Mouse (Mus musculus): ENCODE data around the gene Marcksl1. TPM values are rescaled to one million over a fixed set of nuclear protein-coding genes. Genes with fewer than 3 reads are reported as not detected.
"Not testable (repeated sequence)": the region's sequence is repeated elsewhere in the genome, so short reads cannot be mapped to it uniquely, and the experiment has no call there.

Gene Marcksl1
- total RNA-seq, 2 experiments from 2014 or later: 96.0 to 102 TPM

DNA sequence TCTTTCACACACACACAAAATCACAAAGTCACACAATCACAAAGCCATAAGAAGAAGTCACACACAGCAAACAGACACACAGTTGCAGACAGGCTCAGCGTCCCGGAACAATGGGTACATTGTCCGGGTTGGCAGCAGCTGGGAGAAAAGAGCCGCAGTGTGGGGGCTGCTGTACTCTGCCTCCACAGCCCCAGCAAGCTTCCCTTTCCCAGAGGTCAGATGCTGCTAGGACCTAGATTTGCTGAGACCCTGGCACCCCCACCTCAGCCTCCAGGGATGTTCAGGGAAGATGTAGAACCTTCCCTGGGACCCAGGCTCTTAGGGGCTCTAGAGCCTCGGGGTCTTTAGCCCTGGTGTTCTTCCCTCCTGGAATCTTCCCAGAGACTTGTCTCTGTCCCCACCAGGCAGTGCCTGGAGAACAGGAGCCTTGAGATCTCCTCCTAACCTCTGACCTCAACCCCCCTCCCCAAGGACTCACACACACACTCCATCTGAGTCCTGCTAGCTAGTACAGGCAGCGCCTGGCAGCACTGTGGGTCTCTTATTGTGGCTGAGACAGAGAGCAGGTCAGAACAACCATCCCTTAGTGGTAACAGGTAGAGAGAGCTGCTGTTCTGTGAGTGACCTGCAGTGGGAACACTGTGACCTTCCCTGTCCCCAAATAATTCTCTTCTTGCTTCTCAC is 1.8 kb upstream of the Marcksl1 start:
- DNase-seq (ENCODE audit: extremely low spot score in 1 of 2, low spot score in 2 of 2): no peak
- intact Hi-C loops (cut with DNase I): no loop called here
- peak overlapping the region; percentile 32 for H3K27ac ChIP-seq
- TF ChIP-seq CTCF (IDR thresholded peaks at IDR 0.05): no peak
- no peak overlapping the region for H3K4me3 ChIP-seq

DNA sequence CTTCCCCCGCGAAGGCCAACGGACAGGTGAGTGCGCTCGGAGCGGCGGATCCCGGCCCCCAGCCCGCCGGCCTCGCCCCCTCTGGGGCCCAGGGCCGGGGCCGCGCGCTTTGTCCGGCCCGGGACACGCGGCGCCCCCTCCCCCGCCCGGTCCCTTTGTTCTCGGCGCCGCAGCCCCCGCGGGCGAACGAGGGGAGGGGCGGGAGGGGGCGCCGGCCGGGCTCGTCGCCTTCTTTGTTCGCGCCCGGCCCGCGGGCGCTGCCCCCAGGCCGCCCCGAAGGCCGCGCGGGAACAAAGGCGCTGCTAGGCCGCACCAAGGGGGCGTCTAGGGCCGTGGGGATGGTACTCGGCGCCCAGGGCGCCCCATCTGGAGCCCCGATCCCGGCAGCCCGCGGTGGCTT is 510 bp downstream of the Marcksl1 start:
- intact Hi-C loops (cut with DNase I): no loop called here
- no peak for TF ChIP-seq CTCF (IDR thresholded peaks at IDR 0.05)
- no peak for DNase-seq (ENCODE audit: extremely low spot score in 1 of 2, low spot score in 2 of 2)
- peak overlapping the region; percentile 53 for H3K4me3 ChIP-seq
- peak overlapping the region; percentile 72 for H3K27ac ChIP-seq

DNA sequence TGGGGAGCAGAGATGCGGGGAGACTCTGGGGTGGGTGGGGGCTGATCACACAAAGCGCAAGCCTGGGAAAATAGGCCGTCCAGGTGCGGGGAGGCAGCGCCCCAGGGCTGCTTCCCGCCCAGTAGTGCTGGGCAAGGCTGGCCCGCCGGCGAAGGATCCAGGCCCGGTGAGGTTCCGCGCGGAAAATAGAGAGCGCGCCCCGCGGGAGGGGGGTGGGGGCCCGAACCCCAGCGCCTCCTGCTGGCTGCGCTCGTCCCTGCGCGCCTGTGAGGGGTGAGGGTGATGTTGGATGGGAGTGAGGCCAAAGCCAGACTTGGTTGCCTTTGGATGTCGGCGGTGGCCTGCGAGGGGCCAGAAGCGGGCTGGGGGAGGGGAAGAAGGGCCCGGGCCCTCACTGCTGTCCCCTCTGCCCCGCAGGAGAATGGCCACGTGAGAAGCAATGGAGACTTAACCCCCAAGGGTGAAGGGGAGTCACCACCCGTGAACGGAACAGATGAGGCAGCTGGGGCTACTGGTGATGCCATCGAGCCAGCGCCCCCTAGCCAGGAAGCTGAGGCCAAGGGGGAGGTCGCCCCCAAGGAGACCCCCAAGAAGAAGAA is 1.0 kb downstream of the Marcksl1 start:
- Histone ChIP-seq H3K27ac (peak overlapping the region; percentile 72), H3K4me3 (peak overlapping the region; percentile 53)
- intact Hi-C loops (cut with DNase I): no loop called here
- TF ChIP-seq CTCF (IDR thresholded peaks at IDR 0.05): peak; percentile 80
- peak; percentile 36 to 57 for DNase-seq (ENCODE audit: extremely low spot score in 1 of 2, low spot score in 2 of 2)

DNA sequence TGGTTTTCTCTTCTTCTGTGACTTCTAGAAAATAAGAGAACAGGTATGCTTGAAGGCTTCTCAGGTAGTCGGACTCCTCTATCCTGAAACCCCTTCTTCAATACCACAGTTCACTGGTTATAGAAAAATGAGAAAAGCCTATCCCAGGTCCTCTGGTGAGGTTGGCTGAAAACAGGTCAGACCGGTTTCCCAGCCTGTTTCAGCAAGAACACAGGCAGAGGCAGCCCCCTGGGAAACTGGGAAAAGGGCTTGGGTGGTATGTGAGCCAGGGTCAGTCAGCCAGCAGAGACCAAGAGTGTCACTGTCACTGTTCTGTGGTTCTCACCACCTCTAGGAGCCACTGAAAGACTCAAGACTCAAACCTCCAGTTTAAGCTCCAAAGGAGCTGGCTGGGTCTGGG is 3.5 kb downstream of the Marcksl1 start:
- H3K4me3 ChIP-seq: no peak overlapping the region
- no peak for TF ChIP-seq CTCF (IDR thresholded peaks at IDR 0.05)
- intact Hi-C loops (cut with DNase I): no loop called here
- no peak for DNase-seq (ENCODE audit: extremely low spot score in 1 of 2, low spot score in 2 of 2)
- H3K27ac ChIP-seq: no peak overlapping the region

DNA sequence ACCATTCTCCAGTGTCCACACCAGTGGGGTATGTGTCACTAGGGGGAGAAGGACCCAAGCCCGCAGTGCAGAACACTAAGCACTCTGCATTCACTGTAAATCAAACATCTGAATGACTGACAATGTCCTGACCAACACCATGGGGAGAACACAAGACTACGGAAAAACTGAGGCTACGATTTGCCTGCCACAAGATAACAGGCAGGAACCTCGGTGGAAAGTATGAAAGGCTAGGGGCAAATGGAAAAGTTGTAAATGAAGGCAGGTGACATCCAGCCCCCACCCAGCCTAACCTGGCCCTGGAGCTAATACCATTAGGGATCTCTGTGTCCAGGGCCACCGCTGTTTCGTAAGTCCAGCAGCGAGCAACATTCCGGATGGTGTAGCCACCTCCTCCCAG is 5.1 kb downstream of the Marcksl1 start:
- no peak for TF ChIP-seq CTCF (IDR thresholded peaks at IDR 0.05)
- H3K27ac ChIP-seq: no peak overlapping the region
- H3K4me3 ChIP-seq: no peak overlapping the region
- DNase-seq (ENCODE audit: extremely low spot score in 1 of 2, low spot score in 2 of 2): no peak
- intact Hi-C loops (cut with DNase I): no loop called here

DNA sequence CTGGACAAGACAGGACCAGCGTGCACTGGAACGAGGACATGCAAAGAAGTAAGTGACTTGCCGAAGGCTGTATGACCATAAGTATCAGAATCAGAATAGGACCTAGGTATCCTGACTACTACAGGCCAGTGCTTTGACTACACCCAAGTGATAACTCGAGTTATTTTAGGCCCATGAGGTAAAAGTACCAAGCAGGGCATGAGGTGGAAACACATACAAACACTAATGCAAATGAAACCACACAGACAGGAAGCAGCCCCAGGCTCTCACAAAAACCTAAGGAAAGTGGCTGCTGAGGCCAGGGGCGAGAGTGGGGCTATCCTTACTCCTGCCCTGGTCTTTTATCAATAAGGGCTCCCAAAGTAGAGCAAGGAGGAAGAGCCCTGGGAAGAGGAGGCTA is 12.0 kb downstream of the Marcksl1 start:
- intact Hi-C loops (cut with DNase I): no loop called here
- no peak for TF ChIP-seq CTCF (IDR thresholded peaks at IDR 0.05)
- Histone ChIP-seq H3K4me3 (no peak overlapping the region), H3K27ac (no peak overlapping the region)
- DNase-seq (ENCODE audit: extremely low spot score in 1 of 2, low spot score in 2 of 2): no peak

DNA sequence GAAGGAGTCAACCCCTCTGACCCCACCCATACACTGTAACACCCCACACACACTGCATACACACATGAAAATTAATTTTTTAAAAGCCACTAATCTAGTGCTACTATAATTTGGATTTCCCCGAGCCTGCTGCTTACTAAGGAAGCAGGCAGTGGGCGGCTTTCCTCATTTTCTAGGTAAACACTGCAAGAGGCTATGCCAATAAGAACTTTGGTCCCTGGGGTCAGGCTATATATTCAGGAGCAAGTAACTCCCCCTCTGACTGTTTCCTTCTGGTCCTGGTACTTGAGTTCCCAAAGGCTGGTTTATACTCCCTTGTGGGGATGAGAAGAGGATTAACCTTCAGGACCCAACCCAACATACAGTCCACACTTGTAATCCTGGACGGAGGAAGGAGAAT is 12.5 kb downstream of the Marcksl1 start:
- H3K4me3 ChIP-seq: no peak overlapping the region
- DNase-seq (ENCODE audit: extremely low spot score in 1 of 2, low spot score in 2 of 2): no peak
- intact Hi-C loops (cut with DNase I): no loop called here
- TF ChIP-seq CTCF (IDR thresholded peaks at IDR 0.05): no peak
- H3K27ac ChIP-seq: no peak overlapping the region

DNA sequence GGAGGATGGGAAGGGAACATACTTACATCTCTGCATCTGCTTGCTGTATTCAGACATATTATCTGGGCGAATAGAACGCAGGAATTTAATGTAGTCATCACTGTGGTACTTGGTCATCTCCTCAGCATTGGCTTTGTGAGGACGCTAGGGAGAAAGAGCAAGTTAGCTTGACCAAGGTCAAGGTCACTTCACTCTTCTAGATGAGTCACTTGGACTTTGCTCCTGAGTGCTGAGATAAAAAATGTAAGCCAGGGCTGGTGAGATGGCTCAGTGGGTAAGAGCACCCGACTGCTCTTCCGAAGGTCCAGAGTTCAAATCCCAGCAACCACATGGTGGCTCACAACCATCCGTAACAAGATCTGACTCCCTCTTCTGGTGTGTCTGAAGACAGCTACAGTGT is 15.5 kb downstream of the Marcksl1 start:
- DNase-seq (ENCODE audit: extremely low spot score in 1 of 2, low spot score in 2 of 2); intact Hi-C loops (cut with DNase I); H3K4me3 ChIP-seq: not testable (repeated sequence)

DNA sequence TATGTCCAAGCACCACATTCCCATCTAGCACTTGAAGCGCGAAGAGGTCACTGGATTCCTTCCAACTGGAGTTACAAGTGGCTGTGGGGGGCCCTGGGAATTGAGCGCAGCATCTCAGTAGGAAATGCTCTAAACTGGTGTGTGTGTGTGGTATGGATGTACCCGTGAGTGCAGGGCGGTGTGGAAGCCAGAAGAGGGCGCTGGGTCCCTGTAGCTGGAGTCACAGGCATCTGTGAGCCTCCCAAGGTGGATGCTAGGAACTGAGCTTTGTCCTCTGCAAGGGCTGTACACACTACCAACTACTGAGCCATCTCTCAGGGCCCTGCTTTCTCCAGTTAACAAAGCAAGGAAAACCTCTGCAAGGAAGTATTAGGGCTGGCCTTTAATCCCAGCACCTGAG is 26.6 kb downstream of the Marcksl1 start:
- peak; percentile 23 for TF ChIP-seq CTCF (IDR thresholded peaks at IDR 0.05)
- no peak overlapping the region for H3K27ac ChIP-seq
- intact Hi-C loops (cut with DNase I): no loop called here
- DNase-seq (ENCODE audit: extremely low spot score in 1 of 2, low spot score in 2 of 2): no peak
- H3K4me3 ChIP-seq: no peak overlapping the region

More for the DNA sequence above, 15.5 kb downstream of the Marcksl1 start:
- H3K27ac ChIP-seq: not testable (repeated sequence)

DNA sequence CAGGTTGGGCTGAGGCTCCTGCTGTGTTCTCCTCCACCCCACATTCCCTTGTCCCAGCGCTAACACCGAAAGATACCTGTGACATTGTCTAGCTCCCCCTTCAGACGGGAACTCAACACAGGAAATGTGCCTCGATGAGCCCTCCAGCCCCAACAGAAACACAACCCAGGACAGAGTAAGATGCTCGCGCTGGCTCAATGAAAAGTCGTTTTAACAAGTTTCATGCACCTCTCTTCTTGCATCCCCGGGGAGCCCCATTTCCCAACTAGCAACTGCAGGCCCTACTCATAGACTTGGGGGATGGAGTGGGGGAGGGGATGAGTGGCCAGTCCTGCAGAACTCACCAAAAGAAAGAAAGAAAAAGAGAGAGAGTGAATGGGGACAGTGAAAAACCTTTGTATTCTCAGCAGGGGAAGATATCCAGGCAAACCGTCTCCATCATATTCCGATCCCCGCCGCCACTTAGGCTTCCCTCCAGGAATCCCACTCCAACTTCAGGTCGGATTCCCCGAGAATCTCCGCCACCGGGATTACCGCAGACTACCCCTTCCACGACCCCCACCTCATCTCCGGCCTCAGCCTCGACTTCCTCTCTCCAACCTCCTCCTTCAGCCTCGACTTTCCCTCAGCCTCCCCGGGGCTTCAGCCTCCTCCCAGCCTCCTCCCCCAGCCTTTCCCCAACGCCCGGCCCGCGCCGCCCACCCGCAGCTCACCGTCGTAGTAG is 28.6 kb downstream of the Marcksl1 start:
- intact Hi-C loops (cut with DNase I): no loop called here
- TF ChIP-seq CTCF (IDR thresholded peaks at IDR 0.05): no peak
- Histone ChIP-seq H3K27ac (peak overlapping the region; percentile 80), H3K4me3 (peak overlapping the region; percentile 61)
- no peak for DNase-seq (ENCODE audit: extremely low spot score in 1 of 2, low spot score in 2 of 2)

DNA sequence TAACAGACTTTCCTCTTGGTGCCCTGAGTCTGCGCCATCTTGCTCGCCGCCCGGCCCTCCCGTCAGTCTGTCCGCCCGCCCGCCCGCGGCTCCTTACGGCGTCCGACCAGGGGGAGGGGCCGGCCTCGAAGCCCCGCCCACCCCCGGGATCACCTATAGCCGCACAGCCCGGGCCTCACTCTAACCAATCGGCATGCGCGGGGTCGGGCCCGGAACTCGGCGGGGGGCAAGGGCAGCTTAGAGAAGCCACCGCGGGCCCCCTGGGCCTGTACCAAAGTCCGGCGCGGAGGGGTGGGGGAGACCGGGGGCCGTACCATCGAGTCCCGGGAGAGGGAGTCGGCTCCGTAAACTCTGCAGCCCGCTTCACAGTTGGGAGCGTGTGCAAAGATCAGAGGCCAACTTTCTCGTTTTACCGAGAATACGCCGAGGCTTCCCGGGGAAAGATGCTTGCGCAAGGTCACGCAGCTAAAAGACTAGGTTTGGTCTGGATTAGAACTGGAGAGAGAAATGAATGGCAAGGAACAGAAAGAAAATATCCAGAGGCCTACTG is 29.3 kb downstream of the Marcksl1 start, which contains the start of gene Hdac1:
Gene Hdac1 (minus strand): TSS at position 122 of the 550 bp plus-strand sequence.
- peak; percentile 21 for TF ChIP-seq CTCF (IDR thresholded peaks at IDR 0.05)
- DNase-seq (ENCODE audit: extremely low spot score in 1 of 2, low spot score in 2 of 2): peak; percentile 94 to 96
- peak within 1 kb of the TSS; percentile 80 for H3K27ac ChIP-seq
- intact Hi-C loops (cut with DNase I): no loop called here
- H3K4me3 ChIP-seq: peak within 1 kb of the TSS; percentile 61

DNA sequence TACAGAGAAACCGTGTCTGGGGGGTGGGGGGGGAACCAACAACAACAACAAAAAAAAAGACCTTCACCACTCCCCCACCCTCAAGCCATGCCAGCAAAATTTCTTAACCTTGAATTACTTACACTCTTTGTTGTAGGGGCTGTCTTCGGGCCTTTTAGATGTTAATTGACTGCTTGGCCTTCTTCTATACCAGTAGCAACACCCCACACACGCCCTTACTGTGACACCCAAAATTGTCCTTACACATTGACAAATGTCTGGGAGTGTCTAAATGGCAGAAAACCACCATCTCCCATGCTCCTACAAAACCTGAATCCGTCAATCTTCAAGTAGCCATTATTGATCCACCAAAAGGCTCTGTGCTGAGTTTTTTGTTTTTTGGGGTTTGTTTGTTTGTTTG is 30.7 kb downstream of the Marcksl1 start:
- Histone ChIP-seq H3K27ac (no peak overlapping the region), H3K4me3 (no peak overlapping the region)
- no peak for TF ChIP-seq CTCF (IDR thresholded peaks at IDR 0.05)
- no peak for DNase-seq (ENCODE audit: extremely low spot score in 1 of 2, low spot score in 2 of 2)
- intact Hi-C loops (cut with DNase I): no loop called here

DNA sequence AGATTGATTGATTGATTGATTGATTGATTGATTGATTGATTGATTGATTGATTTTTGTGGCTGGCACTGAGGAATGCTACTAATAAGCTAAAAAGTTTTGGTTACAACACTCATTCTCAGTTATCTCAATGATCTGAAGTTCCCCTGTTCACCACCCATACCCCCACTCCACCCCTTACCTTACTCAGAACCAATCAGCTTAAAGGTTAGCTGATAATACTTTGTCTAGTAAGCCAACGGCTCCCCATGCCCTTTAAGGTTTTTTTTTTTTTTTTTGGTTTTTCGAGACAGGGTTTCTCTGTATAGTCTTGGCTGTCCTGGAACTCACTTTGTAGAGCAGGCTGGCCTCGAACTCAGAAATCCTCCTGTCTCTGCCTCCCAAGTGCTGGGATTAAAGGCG is 34.2 kb downstream of the Marcksl1 start:
- intact Hi-C loops (cut with DNase I); DNase-seq (ENCODE audit: extremely low spot score in 1 of 2, low spot score in 2 of 2); H3K27ac ChIP-seq; H3K4me3 ChIP-seq: not testable (repeated sequence)
